Mouse (Mus musculus): ENCODE measurements around the gene Tctn1.
A peak's percentile ranks its signal among the peaks of the same experiment; 100 is the strongest.

Tctn1 gene

GRCm38 (mm10) chr5:122263933-122264905 is at the start of gene Tctn1:
Gene Tctn1 (minus strand): TSS chr5:122264460.
- peak; percentile 66 to 74 for DNase-seq (ENCODE audit: low spot score in 2 of 2)

- DNase-seq (ENCODE audit: low spot score in 2 of 2): no peak
These were observed 48.9 kb upstream of the Tctn1 start for GRCm38 (mm10) chr5:122312942-122313684.

GRCm38 (mm10) chr5:122312346-122312745 is 48.1 kb upstream of the Tctn1 start:
- DNase-seq (ENCODE audit: low spot score in 2 of 2): no peak

- DNase-seq (ENCODE audit: low spot score in 2 of 2): no peak
These were observed 47.4 kb upstream of the Tctn1 start for GRCm38 (mm10) chr5:122311692-122312091.

GRCm38 (mm10) chr5:122310699-122311098 is 46.4 kb upstream of the Tctn1 start:
- no peak for DNase-seq (ENCODE audit: low spot score in 2 of 2)

- no peak for DNase-seq (ENCODE audit: low spot score in 2 of 2)
These were observed 42.3 kb upstream of the Tctn1 start for GRCm38 (mm10) chr5:122306536-122306935.

- no peak for DNase-seq (ENCODE audit: low spot score in 2 of 2)
These were observed 41.2 kb upstream of the Tctn1 start for GRCm38 (mm10) chr5:122305472-122305871.

- no peak for DNase-seq (ENCODE audit: low spot score in 2 of 2)
These were observed 40.3 kb upstream of the Tctn1 start for GRCm38 (mm10) chr5:122304541-122304940.

GRCm38 (mm10) chr5:122303937-122304336 is 39.7 kb upstream of the Tctn1 start:
- DNase-seq (ENCODE audit: low spot score in 2 of 2): no peak

- DNase-seq (ENCODE audit: low spot score in 2 of 2): no peak
These were observed 38.8 kb upstream of the Tctn1 start for GRCm38 (mm10) chr5:122302810-122303745.

- DNase-seq (ENCODE audit: low spot score in 2 of 2): no peak
These were observed 35.8 kb upstream of the Tctn1 start for GRCm38 (mm10) chr5:122300071-122300518.

- no peak for DNase-seq (ENCODE audit: low spot score in 2 of 2)
These were observed 31.1 kb upstream of the Tctn1 start for GRCm38 (mm10) chr5:122295113-122295935.

GRCm38 (mm10) chr5:122294219-122294735 is 30.0 kb upstream of the Tctn1 start:
- no peak for DNase-seq (ENCODE audit: low spot score in 2 of 2)

GRCm38 (mm10) chr5:122293131-122293530 is 28.9 kb upstream of the Tctn1 start:
- no peak for DNase-seq (ENCODE audit: low spot score in 2 of 2)

- no peak for DNase-seq (ENCODE audit: low spot score in 2 of 2)
These were observed 27.5 kb upstream of the Tctn1 start for GRCm38 (mm10) chr5:122291553-122292339.

GRCm38 (mm10) chr5:122291149-122291548 is 26.9 kb upstream of the Tctn1 start:
- no peak for DNase-seq (ENCODE audit: low spot score in 2 of 2)

GRCm38 (mm10) chr5:122288147-122288811 is 24.0 kb upstream of the Tctn1 start:
- DNase-seq (ENCODE audit: low spot score in 2 of 2): no peak

- no peak for DNase-seq (ENCODE audit: low spot score in 2 of 2)
These were observed 22.8 kb upstream of the Tctn1 start for GRCm38 (mm10) chr5:122287026-122287425.

- DNase-seq (ENCODE audit: low spot score in 2 of 2): no peak
These were observed 21.9 kb upstream of the Tctn1 start for GRCm38 (mm10) chr5:122286191-122286590.
